Mouse (Mus musculus) erythroblast, embryonic 14.5 days (primary cell): ENCODE results near the gene Sorbs1.

Experiments
- GATA1 ChIP-seq: IDR thresholded peaks from 2 replicates; pipeline ENCODE4 v1.6.1; 2012; ENCODE audit warnings: low read length, inconsistent platforms, mixed read lengths
- TAL1 ChIP-seq: IDR thresholded peaks from 3 replicates; pipeline ENCODE4 v1.6.1; 2012; ENCODE audit warnings: low read length, inconsistent platforms, mixed read lengths

- TF ChIP-seq TAL1 (no peak), GATA1 (no peak)
Observed at GRCm38 (mm10) chr19:40298574-40298973, 215.0 kb downstream of the Sorbs1 start.
